Mouse (Mus musculus) liver, embryonic 14.5 days (tissue): ENCODE data around the gene Tra2b.

ENCODE experiments used
- CTCF ChIP-seq: IDR thresholded peaks from 2 replicates; pipeline ENCODE4 v1.5.1; 2016; ENCODE audit warnings: antibody characterized with exemption, low read depth, control low read depth
- EP300 ChIP-seq: IDR thresholded peaks from 2 replicates; pipeline ENCODE4 v1.6.1; 2016; ENCODE audit warnings: antibody characterized with exemption, low read depth

DNA sequence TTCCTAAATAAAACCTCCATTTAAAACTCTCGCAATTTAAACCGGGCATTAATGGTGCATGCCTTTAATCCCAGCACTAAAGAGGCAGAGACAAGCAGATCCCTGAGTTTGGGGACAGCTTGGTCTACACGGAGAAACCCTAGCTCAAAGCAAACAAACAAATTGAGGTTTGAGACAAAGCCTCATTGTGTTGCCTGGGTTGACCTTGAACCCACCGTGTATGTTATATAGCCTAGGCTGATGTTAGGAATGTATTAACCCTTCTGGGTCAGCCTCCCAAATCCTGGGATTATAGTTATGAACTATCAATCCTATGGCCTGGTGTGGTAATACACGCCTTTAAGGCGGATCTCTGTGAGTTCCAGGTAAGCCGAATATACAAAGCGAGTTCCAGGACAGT is 579 bp upstream of the Tra2b start:
- TF ChIP-seq CTCF (no peak), EP300 (no peak)
